Mouse (Mus musculus) forebrain, embryonic 11.5 days (tissue): ENCODE measurements around the gene Hsdl1. TPM values are rescaled to one million over a fixed set of nuclear protein-coding genes. Genes with fewer than 3 reads are reported as not detected.

Experiments used
- ATAC-seq: fragments of 200-750 bp; cut with Nextera tagmentation; replicated peaks from 2 replicates; pipeline ENCODE4 v1.8.0; 2017; ENCODE audit warnings: moderate TSS enrichment; ENCODE audit not compliant: low FRiP score
- DNase-seq: peaks from one replicate; pipeline ENCODE4 v3.0.0-alpha.2; 2017; ENCODE audit warnings: low spot score
- H3K27ac ChIP-seq: fragments of 300-500 bp; sonication (generic); 2 replicates; pipeline ENCODE4 v1.5.1; 2014; ENCODE audit warnings: low read depth, low read length
- H3K27me3 ChIP-seq: fragments of 300-500 bp; sonication (generic); 2 replicates; pipeline ENCODE4 v1.6.1; 2014; ENCODE audit warnings: mild to moderate bottlenecking, low read length, mixed read lengths; ENCODE audit not compliant: control insufficient read depth, insufficient read depth
- H3K36me3 ChIP-seq: fragments of 300-500 bp; sonication (generic); 2 replicates; pipeline ENCODE4 v1.6.1; 2014; ENCODE audit warnings: mild to moderate bottlenecking, low read length, moderate library complexity, mixed read lengths; ENCODE audit not compliant: control insufficient read depth, insufficient read depth
- H3K4me1 ChIP-seq: fragments of 300-500 bp; sonication (generic); replicated peaks from 2 replicates; pipeline ENCODE4 v1.6.1; 2014; ENCODE audit warnings: low read length, mixed read lengths; ENCODE audit not compliant: control insufficient read depth, insufficient read depth
- H3K4me2 ChIP-seq: fragments of 300-500 bp; sonication (generic); 2 replicates; pipeline ENCODE4 v1.6.1; 2014; ENCODE audit warnings: low read depth, mild to moderate bottlenecking, low read length, moderate library complexity, mixed read lengths; ENCODE audit not compliant: severe bottlenecking
- H3K4me3 ChIP-seq: fragments of 300-500 bp; sonication (generic); 2 replicates; pipeline ENCODE4 v1.5.1; 2014; ENCODE audit warnings: low read depth, low read length
- H3K9ac ChIP-seq: fragments of 300-500 bp; sonication (generic); 2 replicates; pipeline ENCODE4 v1.6.1; 2014; ENCODE audit warnings: low read length
- H3K9me3 ChIP-seq: fragments of 300-500 bp; sonication (generic); 2 replicates; pipeline ENCODE4 v1.6.1; 2016; ENCODE audit warnings: low read length, mixed read lengths; ENCODE audit not compliant: control insufficient read depth
- WGBS: fragments of 180-500 bp; shearing (Covaris S2); extraction: QIAGEN DNeasy Blood & Tissue Kit; methylation state at CpG from one replicate; pipeline ENCODE4 v1.1.7; 2014; 5-methylcytosine and 5-hydroxymethylcytosine counted together
- polyA plus RNA-seq: library from polyadenylated mRNA; unstranded; fragments of >200 nt; fragmentation: Nextera tagmentation; extraction: Ambion mirVana; gene quantifications from 2 replicates; pipeline ENCODE4 v1.2.1, GENCODE M21; 2014

Gene Hsdl1
- polyA plus RNA-seq, 1 experiment from 2014 or later = 78.7 TPM

DNA sequence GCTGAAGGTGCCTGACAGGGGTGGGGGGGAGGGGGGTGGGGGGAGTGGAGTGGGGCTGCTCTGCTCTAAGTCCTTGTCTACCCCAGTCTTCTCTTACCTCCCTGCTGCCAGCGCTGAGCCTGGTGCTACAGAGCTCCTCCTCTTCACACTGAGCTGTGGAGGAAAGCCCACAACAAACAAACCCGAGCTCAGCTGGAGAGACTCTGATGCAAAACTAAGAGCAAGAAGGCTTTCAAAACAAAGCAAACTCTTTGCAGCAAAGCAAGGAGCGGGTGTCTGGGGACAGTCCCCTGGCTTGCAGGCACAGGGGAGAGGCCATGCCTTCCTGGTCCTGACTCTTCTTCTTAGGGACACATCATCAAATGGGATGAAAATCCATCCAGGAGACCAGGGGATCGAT is 5.1 kb downstream of the Hsdl1 start:
- DNase-seq (no peak), ATAC-seq (no peak)
- H3K4me1 ChIP-seq = peaks cover 3% of the 10 kb centered on the region; the same call in 1 of the 2 replicates
- H3K27me3 ChIP-seq = no peaks in the 10 kb centered on the region
- H3K4me3 ChIP-seq = no peak overlapping the region
- peaks cover 3% of the 10 kb centered on the region; the same call in 1 of the 2 replicates for H3K36me3 ChIP-seq
- no peak overlapping the region for H3K9ac ChIP-seq
- H3K9me3 ChIP-seq = no peaks in the 10 kb centered on the region
- no peak overlapping the region for H3K4me2 ChIP-seq
- WGBS = 38% methylated on average over 4 of the region's 4 CpGs
- H3K27ac ChIP-seq = no peak overlapping the region

- no peak overlapping the region for H3K27ac ChIP-seq
- peaks cover 3% of the 10 kb centered on the region; the same call in 1 of the 2 replicates for H3K4me1 ChIP-seq
- H3K27me3 ChIP-seq = no peaks in the 10 kb centered on the region
- no peaks in the 10 kb centered on the region for H3K9me3 ChIP-seq
- no peak overlapping the region for H3K4me2 ChIP-seq
- WGBS = 70% methylated on average over 7 of the region's 7 CpGs
- ATAC-seq = no peak
- no peak overlapping the region for H3K4me3 ChIP-seq
- DNase-seq = no peak
- H3K9ac ChIP-seq = no peak overlapping the region
- peaks cover 3% of the 10 kb centered on the region; the same call in 1 of the 2 replicates for H3K36me3 ChIP-seq
Measured at GRCm38 (mm10) chr8:119568951-119569350, 6.0 kb downstream of the Hsdl1 start.

- no peak for ATAC-seq
- 90% methylated on average over 9 of the region's 9 CpGs for WGBS
- peaks cover 8% of the 10 kb centered on the region; the same call in 1 of the 2 replicates for H3K36me3 ChIP-seq
- H3K4me1 ChIP-seq = no peaks in the 10 kb centered on the region
- H3K9ac ChIP-seq = no peak overlapping the region
- H3K4me3 ChIP-seq = no peak overlapping the region
- no peak overlapping the region for H3K4me2 ChIP-seq
- no peaks in the 10 kb centered on the region for H3K9me3 ChIP-seq
- no peak overlapping the region for H3K27ac ChIP-seq
- DNase-seq = no peak
- H3K27me3 ChIP-seq = no peaks in the 10 kb centered on the region
Measured at GRCm38 (mm10) chr8:119568251-119568650, 6.7 kb downstream of the Hsdl1 start.

DNA sequence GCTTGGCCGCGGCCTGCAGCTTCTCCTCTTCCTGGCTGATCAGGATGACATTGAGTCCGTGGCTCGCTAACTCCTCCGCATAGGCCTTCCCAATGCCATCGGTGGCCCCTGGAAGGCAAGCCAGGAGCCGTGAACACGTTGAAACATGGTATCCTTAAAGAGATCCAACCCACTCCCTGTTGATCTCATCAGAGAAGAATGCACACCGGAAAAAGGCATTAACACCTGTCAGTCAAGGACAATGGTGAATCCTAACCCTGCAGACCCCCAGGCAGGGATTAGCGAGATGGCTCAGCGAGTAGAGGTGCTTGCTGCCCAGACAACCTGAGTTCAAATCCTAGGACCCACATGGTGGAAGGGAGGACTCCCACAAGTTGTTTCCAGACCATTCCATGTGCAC is 8.6 kb downstream of the Hsdl1 start:
- Histone ChIP-seq H3K9me3 (no peaks in the 10 kb centered on the region), H3K27ac (no peak overlapping the region), H3K4me2 (no peak overlapping the region), H3K27me3 (no peaks in the 10 kb centered on the region), H3K4me3 (no peak overlapping the region), H3K36me3 (peaks cover 8% of the 10 kb centered on the region; the same call in 1 of the 2 replicates), H3K4me1 (no peaks in the 10 kb centered on the region), H3K9ac (no peak overlapping the region)
- ATAC-seq = no peak
- no peak for DNase-seq
- 82% methylated on average over 11 of the region's 11 CpGs for WGBS

DNA sequence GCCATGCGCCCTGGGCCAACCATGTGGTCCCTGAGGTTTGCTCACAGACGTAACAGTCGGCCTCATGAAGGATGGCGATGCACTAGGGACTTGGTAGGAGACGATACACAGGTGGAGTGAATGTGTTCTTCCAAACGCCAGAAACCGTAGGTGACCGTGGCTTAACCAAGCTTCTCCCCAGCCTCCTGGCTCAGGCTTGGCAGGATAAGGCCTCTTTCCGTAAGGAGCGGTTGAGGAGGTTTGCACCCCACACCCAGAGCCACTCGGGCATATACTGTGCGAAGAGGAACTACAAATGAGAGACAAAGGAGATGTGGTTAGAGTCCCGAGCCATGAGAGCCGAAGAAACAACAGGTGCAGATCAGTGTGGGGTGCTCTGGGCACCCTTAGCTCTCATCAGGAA is 11.1 kb downstream of the Hsdl1 start:
- H3K27me3 ChIP-seq = no peaks in the 10 kb centered on the region
- no peak overlapping the region for H3K4me3 ChIP-seq
- H3K36me3 ChIP-seq = peaks cover 8% of the 10 kb centered on the region; the same call in 1 of the 2 replicates
- 95% methylated on average over 14 of the region's 14 CpGs for WGBS
- no peak overlapping the region for H3K9ac ChIP-seq
- H3K27ac ChIP-seq = no peak overlapping the region
- ATAC-seq (no peak), DNase-seq (no peak)
- no peaks in the 10 kb centered on the region for H3K9me3 ChIP-seq
- H3K4me1 ChIP-seq = 0 out of 2 replicates have a peak, but pooled peaks cover 2% of the 10 kb centered on the region
- H3K4me2 ChIP-seq = no peak overlapping the region

- no peak for DNase-seq
- 92% methylated on average over 6 of the region's 6 CpGs for WGBS
- Histone ChIP-seq H3K36me3 (peaks cover 5% of the 10 kb centered on the region; the same call in 1 of the 2 replicates), H3K4me3 (no peak overlapping the region), H3K9me3 (no peaks in the 10 kb centered on the region), H3K4me1 (peaks cover 10% of the 10 kb centered on the region; the same call in 1 of the 2 replicates), H3K9ac (no peak overlapping the region), H3K27ac (no peak overlapping the region), H3K4me2 (peak overlapping the region; percentile 59; the same call in 1 of the 2 replicates), H3K27me3 (no peaks in the 10 kb centered on the region)
- no peak for ATAC-seq
Measured at GRCm38 (mm10) chr8:119559402-119559720, 15.6 kb downstream of the Hsdl1 start.

DNA sequence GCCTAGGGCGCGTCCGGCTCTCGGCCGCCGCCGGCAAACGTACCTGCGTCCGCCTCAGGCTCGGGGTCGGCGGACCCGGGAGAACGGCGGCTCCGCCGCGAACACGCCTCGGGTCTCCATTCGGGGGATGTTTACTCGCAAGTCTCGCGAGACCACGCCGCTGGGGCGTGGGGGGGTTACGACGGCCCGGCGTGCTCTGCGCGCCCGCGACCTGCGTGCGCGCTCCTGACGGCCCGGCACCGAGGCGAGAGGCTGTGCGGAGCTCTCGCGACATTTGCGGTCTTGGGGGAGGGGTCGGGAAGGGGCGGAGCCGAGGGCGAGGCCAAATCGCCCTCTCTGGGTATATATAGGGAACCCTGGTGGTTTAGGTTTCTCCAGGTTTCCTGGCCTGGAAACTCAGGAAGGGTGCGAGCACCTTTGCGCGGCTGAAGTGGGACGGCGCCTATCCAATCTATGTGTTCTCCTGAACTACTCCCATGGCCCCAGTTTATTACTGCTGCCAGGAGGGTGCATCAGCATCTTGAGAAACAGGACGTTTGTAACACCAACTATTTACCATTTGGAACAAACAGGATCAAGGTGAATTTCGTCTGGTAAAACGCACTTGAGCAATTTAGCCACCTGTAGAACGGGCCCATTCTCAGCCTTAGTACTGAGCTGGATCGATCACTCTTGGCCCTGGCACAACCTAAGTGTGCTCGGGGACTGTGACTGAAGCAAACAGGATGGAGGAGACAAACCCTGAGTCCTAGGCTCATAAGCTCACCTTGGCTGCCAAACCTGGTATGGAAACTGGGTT is 16.2 kb downstream of the Hsdl1 start, which contains the start of gene Mbtps1:
Gene Mbtps1, minus strand, starts transcription at position 133 of the 799 bp plus-strand sequence.
- 7% methylated on average over 61 of the region's 63 CpGs for WGBS

DNA sequence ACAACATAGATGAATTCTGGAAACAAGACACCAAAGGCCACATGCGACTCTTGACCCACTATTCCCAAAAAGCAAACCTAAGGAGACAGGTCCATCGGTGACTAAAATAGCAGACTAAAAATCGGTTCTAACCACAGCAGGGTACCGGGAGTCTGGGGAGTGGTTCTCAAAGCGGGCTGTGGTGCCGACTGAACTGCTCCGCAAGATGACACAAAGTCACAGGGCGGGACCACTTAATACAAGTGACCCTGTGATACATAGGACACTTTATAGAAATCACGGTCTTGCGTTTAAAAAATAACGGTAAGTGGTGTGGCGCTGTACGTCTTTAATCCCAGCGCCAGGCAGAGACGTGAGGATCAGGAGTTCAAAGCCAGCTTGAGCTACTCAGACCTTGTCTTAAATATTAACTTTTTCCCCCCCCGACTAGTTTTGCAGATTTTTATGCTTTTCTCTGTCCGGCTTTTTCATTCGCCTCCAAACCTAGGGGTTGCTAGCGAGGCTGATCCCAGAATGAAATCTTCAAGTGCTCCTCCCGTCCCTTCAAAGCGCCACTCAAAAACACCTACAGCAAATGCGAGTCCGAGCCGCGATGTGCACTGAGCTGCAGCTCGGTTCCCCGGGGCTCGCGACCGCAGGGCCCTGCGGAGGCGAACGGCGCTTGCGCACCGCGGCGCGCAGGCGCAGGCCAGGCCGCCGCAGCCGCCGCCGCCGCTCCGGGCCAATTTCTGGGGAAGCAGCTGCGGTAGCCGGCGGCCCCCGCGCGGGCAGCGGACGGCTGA is 17.0 kb downstream of the Hsdl1 start:
- Histone ChIP-seq H3K4me1 (peaks cover 10% of the 10 kb centered on the region; the same call in 1 of the 2 replicates), H3K27ac (peak overlapping the region; percentile 80), H3K4me2 (peak overlapping the region; percentile 82), H3K36me3 (no peaks in the 10 kb centered on the region; the same call in 1 of the 2 replicates), H3K27me3 (no peaks in the 10 kb centered on the region), H3K9me3 (no peaks in the 10 kb centered on the region), H3K4me3 (peak overlapping the region; percentile 86), H3K9ac (peak overlapping the region; percentile 85)
- peak; percentile 91 for DNase-seq
- 1% methylated on average over 55 of the region's 55 CpGs for WGBS
- ATAC-seq = peak; percentile 91

More for the DNA sequence above, 16.2 kb downstream of the Hsdl1 start, which contains the start of gene Mbtps1:
- Histone ChIP-seq H3K4me2 (peak within 1 kb of the TSS; percentile 82), H3K4me1 (peaks cover 10% of the 10 kb centered on the region; the same call in 1 of the 2 replicates), H3K4me3 (peak within 1 kb of the TSS; percentile 86), H3K27ac (peak within 1 kb of the TSS; percentile 80), H3K27me3 (no peaks in the 10 kb centered on the region), H3K36me3 (peaks cover 5% of the 10 kb centered on the region; the same call in 1 of the 2 replicates), H3K9ac (peak within 1 kb of the TSS; percentile 85), H3K9me3 (no peaks in the 10 kb centered on the region)
- DNase-seq = peak; percentile 99
- peak; percentile 95 for ATAC-seq
